In the genomic region with DNA sequence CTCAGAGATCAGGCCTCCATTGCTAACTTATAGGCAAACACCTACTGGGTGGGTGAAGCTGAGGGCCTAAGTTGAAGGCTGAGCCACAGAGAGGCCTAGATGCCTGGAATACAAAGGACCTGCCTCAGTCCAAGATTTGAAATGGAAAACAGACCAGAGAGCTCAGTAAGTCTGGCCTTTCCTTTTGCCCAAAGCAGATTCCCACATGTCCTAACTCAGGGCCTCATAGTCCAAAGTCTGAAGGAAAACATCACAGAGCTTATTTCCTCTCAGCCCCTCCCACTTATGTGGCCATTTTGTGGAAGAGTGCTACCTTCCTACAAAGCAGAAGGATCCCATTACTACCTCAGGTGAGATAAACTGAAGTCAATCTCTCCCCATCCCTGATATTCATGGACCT, we compare ENCODE assay signal across 15 mouse cellular contexts. TPM values are rescaled to one million over a fixed set of nuclear protein-coding genes. Genes with fewer than 3 reads are reported as not detected.
"Had no signal": no experiment of that assay in that cellular context is flagged by ENCODE, and none has a peak within 500 bp of the region (broad histone marks: within the 10 kb centered on the region; RNA-seq: fewer than 3 reads in every experiment).

No protein-coding gene starts in this region.

- DNase-seq: kidney, postnatal 14 days; layer of hippocampus, postnatal 36 days; lung, adult 2 months; lung, postnatal 14 days; right cerebral cortex, adult 18-20 months; right cerebral cortex, postnatal 25 days; thymus, postnatal 4 days had no signal

- H3K27me3 ChIP-seq: limb, embryonic 15.5 days; midbrain, embryonic 13.5 days; neural tube, embryonic 15.5 days had no signal

- H3K36me3 ChIP-seq: neural tube, embryonic 15.5 days had no signal

- ATAC-seq: midbrain, embryonic 13.5 days had no signal

- H3K27ac ChIP-seq: limb, embryonic 15.5 days; liver, embryonic 14.5 days; midbrain, embryonic 13.5 days; neural tube, embryonic 15.5 days; stomach, postnatal 0 days had no signal

- H3K4me3 ChIP-seq: limb, embryonic 15.5 days; midbrain, embryonic 13.5 days; myocyte; neural tube, embryonic 15.5 days had no signal

- H3K9ac ChIP-seq: limb, embryonic 15.5 days; liver, embryonic 14.5 days; midbrain, embryonic 13.5 days; neural tube, embryonic 15.5 days had no signal

- H3K9me3 ChIP-seq: limb, embryonic 15.5 days; midbrain, embryonic 13.5 days; neural tube, embryonic 15.5 days had no signal

- H3K4me2 ChIP-seq: limb, embryonic 15.5 days; midbrain, embryonic 13.5 days; neural tube, embryonic 15.5 days had no signal

RNA-seq across cellular contexts. Expression of gene Trim66, which starts 33.0 kb away (rescaled TPM):
- total RNA-seq: megakaryocyte-erythroid progenitor cell, adult 5-6 weeks had no signal
- polyA plus RNA-seq: limb, embryonic 11.5 days had no signal
